Mouse (Mus musculus) monocyte, adult 2 months (primary cell): Measurements from ENCODE around the gene Ptov1.

Experiments
- DNase-seq, 2 experiments: peaks; one replicate each; pipeline ENCODE4 v3.0.0; 2022; ENCODE audit warnings: low spot score in 2 of 2, low read depth in 1 of 2

The Ptov1 gene

DNA sequence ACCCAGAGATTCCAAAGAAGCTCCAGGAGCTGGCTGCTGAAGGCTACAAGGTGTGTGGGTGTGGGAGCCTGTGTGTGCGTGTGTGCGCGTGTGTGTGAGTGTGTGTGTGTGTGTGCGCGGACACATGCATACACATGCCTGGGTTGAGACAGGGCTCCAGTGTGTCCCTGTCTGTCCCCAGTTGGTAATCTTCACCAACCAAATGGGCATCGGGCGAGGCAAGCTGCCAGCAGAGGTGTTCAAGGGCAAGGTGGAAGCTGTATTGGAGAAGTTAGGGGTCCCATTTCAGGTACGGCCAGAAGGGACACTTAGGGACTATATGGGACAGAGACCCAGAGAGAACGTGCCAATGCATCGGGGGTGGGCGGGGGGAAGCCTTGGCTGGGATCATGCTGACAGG, 9.7 kb downstream of the Ptov1 start:
- no peak for DNase-seq

DNA sequence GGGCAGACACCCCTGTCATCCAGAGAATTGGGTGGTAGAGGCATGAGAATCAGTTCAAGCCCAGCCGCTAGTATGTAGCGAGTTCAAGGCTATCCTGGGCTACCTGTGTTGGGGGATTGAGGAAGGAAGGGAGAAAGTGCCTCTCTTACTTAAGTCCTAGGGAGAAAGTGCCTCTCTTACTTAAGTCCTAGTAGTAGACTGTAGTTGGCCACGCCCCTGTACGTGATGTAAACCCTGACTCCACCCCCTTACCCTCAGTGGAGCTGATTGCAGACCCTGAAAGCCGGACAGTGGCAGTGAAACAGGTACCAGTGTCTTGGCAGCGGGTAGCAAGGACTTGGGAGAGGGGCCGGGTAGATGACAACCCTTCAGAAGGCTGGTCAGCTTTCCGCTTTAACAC, 11.7 kb downstream of the Ptov1 start:
- no peak for DNase-seq

DNA sequence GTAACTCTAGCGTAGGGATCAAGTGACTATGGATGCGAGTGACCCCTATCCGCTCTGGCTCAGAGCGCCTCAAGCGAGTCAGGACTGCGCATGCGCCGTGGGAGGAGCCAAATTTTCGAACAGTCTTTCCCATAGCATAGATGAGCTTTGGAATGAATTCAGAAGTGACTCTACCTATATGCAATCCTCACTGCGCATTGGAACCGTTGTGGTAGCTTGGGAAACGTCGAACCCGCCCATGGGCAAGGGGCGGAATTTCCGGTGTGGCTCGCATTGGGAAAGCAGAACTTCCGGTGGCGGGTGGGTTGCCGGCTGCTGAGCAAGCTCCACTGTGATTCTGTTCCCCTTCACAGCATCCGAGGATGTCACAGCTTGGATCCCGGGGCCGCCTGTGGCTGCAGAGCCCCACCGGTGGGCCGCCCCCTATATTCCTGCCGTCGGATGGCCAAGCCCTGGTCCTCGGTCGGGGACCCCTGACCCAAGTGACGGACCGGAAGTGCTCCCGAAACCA, 12.5 kb downstream of the Ptov1 start, which contains the start of gene Pnkp:
Gene Pnkp, plus strand, starts transcription at position 98 of the 511 bp plus-strand sequence.
- peak; percentile 84 to 91 for DNase-seq

DNA sequence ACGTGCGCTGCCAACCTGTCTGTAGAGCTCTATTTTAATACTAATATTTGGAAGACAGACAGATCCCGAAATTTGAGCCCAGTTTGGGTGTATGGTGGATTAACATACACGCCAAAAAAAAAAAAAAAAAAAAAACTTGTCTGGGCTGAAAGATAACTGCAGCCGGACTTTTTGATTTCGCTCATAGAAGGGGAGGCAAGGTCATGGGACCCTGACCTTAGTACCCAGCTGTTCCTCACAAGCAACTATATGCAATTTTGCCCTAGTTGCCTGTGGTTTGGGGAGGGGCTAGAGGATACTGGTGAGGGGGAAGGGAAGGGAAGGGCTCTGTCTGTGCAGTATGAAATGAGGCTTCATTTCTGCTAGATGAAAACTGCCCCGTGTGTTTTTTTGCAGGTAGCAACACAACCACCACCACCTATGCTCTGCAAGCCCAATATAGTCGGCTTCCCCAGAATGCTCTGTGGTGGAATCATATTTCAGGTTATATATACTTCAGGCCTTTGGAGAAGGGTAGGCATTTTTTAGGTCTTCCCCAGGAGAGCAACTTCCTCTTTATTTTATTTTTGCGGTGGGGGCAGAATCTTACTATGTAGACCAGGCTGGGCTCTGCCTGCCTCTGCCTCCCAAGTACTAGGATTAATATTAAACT, 13.2 kb downstream of the Ptov1 start:
- no peak for DNase-seq

DNA sequence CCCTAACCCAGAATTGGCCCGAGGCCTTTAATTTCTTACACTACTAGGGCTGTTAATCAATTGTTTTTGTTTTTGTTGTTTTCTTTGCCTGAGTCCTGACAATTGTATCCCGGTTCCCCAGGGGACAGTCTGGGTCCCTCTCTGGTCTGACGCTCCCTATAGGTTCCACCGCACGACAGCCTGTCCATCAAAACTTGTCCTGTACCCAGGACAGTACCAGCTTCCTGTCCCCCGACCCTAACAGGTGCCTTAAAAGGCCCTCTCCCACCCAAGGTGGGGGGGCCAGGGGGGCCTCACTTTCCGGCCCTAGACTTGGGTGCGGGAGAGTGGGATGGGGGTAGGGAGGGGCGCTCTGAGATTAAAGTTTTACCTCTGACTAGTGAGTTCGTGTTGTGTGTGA, 14.6 kb downstream of the Ptov1 start:
- no peak for DNase-seq

DNA sequence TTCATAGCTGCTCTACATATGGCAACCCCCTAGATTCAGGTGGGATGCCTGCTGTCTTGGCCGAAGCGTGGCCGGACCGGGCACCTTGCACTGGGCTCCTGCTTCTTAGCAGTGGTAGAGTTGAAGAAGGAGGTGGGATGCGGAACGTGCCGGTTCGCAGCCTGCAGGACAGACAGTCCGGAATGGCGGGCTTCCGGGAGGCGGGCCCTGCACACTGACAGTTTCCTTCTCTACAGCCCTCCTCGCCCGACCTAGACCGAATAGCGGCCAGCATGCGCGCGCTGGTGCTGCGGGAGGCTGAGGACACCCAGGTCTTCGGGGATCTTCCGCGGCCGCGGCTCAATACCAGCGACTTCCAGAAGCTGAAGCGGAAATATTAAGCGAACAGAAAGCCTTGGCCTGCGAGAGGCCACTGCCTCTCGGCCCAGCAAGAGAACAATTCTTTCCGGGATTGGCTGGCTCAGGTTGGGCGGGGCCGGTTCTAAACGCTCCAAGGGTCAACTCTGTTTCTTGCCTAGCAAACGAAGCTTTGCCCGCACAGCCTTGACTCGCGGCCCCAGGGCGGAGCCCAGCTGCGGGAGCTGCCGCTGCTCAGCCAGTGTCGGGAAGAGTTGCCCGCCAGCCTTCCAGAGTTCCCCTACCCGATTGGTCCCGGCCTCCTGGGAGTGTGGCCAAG, 15.1 kb downstream of the Ptov1 start:
- DNase-seq, result peak; percentile 42 to 66

DNA sequence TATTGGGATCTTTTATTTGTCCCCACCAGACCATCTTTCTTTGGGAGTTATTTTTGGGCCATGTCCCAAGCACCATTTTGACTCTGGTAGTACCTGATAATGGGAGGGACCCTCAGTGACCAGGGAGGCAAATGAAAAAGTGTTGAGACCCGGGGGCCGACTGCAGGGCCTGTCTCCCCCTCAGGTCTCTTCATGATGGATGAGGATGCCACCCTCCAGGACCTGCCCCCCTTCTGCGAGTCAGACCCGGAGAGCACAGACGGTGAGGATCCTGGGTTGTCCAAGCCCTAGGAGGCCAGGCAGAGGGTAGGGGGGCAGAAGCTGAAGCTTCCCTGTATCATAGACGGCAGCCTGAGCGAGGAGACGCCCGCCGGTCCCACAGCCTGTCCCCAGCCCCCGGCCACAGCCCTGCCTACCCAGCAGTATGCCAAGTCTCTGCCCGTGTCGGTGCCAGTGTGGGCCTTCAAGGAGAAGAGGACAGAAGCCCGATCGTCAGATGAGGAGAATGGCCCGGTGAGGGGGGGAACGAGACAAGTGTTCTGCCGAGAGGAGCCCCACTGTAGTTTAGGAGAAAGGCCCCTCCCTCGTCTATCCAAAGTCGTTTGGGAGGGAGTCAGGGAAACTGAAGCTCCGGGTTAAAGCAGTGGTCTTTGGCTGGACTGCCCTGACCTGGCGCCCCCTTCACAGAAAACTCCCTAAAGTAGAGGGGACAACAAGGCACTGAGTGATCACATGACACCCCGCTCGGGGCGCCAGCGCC, 15.8 kb downstream of the Ptov1 start:
- DNase-seq, result no peak

DNA sequence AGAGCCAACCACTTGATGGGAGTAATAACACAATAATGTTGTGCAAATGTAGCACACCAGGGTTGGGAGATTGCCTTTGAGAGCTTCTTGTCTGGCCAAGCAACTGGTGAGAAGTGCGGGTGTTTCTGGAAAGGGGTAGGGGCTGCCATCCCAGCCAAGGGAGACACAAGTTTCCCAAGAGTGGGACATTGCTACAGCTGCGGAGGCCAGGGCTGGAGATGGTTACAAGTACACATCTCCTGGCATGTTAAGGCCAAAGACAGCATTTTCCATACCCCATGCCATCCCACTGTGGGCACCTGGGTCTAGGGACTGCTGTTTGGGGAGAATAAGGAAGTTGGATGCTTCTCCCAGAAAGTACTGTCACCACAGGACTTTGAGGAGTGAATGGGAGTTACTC, 16.5 kb downstream of the Ptov1 start:
- no peak for DNase-seq

DNA sequence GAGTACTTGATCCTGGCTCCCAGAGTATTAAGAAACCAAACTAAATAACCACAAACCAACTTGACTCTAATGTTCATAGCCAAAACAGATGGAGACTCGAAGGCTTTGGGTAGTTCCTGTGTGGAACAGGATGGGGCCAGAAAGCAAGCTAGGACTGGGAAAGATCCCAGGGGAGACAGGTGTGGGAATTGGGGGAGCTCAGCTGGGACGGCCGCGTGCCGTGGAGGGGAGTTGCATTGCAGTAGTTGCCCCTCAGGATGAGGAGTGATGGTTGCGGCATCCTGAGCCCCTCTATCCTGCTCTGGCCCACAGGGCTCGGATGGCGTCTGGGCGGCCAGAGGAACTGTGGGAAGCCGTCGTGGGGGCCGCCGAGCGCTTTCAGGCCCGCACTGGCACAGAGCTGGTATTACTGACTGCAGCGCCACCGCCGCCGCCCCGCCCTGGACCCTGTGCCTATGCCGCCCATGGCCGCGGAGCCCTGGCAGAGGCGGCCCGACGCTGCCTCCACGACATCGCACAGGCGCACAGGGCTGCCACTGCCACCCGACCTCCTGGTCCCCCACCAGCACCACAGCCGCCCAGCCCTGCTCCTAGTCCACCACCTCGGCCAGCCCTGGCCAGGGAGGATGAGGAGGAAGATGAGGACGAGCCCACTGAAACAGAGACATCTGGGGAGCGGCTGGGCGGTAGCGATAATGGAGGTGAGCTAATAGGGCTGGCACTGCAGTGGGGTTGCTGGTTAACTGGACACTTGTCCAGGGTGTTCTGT, 17.1 kb downstream of the Ptov1 start:
- no peak for DNase-seq

DNA sequence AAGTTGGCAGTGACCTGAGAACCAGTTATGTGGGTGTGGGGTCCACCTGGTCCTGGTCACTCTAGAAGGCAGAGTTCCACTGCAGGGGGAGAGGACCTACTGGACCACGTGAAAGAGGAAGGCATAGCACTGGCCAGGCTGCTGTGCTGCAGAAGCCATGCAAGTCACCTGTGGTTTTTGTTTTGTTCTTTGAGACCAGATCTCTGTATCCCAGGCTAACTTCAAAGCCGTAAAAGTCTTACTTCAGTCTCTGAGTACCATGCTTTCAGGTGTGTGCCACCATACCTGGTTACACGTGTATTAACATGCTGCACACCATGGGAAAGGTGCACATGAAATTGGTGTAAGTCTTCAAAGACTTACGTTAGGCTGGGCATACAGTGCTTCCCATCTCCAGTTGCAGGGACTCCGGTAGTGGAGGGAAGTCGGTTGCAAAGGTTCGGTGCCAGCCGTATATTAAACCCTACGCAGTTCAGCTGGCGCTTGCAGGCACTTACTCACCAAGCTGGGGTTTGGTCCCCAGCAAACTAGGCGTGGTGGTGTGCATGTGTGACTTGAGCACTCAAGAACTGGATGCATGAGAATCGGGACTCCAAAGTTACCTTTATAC, 17.9 kb downstream of the Ptov1 start:
- no peak for DNase-seq

DNA sequence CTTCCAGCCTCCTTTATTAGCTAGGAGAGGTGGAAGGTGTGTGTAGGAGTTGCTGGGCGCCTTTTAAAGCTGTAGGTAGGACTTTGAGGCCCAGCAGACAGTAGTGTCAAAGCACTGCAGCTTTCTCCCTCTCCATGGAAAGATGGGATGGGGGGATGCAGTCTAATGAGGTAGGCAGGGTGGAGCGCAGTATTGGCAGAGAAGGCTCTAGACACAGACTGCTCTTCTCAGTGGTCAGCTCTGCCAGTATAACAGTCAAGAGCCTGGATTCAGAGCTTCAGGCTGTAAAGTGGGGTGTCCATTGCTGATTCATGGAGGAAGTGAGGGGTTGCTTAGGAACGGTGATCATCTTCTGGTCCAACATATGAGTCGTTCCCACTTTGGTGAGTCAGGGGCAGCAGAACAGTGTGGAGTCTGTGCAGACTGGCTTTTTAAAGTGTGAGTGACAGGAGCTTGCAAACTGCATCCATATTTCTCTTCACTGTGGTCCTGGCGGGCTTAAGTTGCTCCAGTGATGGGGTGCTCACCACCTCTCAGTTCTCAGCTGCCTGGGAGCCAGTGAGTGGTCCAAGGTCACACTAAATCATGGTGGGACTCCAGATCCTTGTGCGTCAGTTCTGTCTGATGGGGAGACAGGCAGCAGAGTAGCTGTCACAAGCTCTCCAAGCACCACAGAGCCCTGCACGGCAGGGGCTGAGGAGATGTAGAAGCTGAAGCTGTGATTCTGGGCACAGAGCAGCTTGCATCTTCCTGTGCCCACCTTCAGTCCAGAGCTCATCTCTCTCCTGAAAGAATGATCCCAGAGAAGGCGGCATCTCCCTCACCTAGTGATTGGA, 18.6 kb downstream of the Ptov1 start:
- DNase-seq, result no peak

DNA sequence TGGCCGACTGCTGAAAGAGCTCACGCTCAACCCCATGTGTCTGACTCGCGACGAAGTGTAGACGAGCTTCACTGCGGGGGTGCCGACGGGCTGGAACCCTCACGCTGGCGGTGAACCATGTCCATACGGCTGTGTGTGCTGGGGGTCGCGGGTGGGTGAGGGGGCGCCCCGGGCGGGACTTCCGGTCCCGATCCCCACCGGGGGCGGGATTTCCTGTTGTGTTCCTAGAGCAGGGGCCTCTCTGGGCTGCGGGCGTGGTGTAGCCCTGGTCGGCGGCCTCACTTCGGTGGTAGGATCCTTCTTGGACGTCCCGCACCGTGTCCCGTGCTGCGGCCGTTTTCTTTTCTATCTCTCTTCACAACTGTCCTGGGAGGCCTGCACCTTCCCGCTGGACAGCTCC, 19.4 kb downstream of the Ptov1 start:
- no peak for DNase-seq

DNA sequence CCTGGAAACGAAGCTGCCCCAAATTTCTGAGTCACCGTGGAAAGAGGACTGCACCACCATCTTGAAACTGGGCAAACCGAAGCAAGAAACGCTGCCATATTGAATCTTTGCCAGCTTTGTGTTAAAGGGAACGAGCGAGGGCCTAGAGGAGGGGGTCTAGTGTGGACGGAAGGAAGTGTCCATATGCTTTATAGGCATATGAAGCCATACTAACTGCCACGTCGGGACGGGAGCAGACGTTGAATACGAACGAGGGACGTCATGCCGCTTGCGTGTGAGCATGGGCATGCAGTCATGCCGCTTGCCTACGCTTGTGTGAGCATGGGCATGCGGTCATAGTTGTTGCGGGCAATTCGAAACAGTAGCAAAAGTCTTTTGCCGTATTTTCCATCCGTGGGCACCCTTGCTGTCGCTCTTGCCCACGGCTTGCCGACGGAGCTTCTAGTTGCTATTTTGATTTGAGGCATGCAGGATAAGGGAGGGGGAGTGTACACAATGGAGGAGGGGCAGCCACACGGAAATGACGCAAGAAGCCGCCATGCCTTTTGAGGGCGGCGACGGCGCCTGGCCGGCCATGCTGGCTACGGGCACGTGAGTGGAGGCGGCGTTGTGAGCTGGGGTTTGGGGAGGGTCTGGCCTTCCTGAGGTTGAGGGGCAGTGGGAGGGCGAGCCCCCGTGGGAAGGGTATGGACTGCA, 20.0 kb downstream of the Ptov1 start:
- peak; percentile 65 to 80 for DNase-seq

DNA sequence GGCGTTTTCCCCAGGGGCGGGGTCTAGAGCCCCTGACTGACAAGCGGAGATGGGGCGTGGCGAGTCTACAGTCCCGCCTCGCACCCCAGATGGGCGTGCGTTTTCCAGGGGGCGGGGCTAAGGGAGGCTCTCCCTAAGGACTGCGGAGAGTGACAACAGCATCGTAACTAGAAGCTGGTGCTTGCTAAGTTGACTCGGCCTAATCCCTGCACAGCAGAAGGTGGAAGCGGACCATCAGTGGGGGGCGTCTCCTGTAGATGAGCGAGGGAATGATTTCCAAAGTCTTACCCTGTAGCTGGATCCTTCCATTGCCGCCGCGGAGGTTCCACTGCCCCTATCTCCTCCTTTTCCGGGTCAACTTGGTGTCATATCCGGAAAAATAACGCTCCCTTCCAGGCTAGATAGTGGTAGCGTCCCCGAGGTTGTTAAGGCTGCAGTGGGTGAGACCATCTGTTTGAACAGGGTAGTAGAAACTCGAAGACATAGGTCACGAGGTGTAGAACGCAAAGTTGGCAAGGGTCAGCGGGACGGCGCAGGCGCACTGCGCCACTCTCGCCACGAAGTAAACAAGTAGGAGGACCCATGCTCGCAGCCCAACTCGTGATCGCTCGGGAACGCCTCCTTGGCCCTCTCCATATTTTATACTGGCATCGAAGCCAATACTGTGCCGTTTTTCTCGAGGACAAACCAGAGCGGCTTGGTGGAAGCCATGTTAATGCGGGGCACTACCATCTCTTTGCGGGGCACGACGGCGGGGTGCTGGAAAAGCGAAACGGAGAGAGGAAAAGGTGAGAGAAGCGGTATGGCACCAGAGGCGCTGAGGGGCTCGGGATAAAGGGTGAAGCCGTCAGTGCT, 20.8 kb downstream of the Ptov1 start, which contains the start of the genes Akt1s1 and Tbc1d17:
Gene Akt1s1, plus strand, starts transcription at position 431 of the 855 bp plus-strand sequence.
Gene Tbc1d17, minus strand, starts transcription at position 519 of the 855 bp plus-strand sequence.
- peak; percentile 99 for DNase-seq

DNA sequence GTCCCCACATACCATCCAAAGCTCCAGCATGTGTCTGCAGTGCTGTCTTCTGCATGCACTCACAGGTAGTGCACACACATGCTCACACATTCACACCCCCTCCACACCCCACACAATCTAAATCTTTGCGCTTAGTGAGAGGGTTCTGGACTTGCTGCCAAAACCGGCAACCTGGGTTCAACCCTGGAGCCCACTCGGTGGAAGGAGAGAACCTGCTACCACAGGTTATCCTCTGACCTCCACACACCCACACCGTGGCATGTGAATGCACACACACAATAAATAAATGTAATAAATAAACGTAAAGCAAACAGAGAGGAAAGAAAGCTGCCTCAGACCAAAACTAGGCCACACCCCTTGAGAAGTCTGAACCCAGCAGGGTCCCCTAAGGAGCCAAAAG, 21.8 kb downstream of the Ptov1 start:
- DNase-seq, result no peak

DNA sequence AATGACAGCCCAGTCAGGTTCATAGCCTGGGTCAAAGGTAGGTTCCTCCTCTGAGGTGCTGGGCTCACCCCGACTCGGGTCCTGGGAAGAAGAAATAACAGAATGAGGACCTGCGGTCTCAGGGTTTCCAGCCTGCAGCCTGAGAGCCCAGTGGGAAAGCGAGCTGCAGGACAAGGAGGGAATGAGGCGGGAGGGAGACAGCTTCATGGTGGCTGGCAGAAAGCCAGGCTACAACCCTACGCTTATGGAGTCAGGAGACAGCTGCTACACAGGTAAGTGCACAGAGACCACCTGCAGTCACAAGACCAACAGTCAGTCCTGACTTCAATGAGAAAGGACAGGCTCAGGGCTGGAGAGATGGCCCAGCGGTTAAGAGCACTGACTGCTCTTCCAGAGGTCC, 22.8 kb downstream of the Ptov1 start:
- DNase-seq, result no peak

DNA sequence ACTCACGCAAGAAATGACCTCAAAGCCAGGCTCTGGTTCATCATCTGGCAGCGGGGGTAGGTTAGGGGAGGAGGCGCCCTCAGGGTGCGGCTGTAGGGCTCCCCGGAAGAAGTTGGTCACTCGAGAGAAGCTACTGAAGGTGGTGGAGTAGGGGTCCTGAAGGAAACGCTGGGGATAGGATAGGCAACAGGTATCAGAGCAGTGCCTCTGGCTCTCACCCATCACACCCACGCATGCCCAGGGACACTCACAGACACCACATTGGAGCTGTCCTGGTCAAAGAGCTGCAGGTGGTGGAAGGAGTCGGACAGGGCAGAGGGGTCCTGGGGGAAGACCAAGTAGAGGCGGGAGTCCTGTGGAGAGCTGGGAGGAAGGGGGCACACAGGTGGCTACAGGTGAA, 24.6 kb downstream of the Ptov1 start:
- DNase-seq, result no peak

DNA sequence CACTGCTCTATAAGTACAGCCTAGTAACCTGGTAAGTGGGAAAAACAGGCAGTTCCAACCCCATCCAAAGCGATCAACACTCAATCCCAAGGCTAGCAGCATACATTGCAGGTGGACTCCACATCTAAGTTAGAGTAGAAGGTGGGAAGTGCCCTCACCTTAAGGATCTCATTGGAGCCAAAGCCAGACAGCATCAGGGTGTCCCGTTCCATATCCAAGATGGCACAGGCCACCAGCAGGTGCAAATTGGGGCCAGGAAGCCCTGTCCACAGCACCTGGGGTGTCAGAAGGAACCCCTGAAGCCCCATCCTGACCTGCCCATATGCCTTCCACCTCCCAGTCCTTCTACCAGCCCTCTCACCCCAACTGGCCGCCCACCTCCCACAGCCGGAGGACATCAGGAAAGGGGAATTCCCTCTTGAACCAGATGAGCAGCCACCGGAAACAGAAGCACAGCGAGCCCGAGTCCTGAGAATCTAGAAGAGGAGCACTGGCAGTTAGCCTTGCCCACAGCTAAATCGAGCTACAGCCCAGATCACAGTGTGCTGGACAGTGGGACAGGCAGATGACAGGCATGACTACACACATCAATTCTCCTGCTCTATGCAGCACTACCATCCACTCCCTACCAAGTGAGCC, 27.6 kb downstream of the Ptov1 start:
- no peak for DNase-seq
